ENCODE assay signal across 12 mouse cellular contexts in genomic region chr1:35951082-35951481, GRCm38 (mm10).
A peak's percentile ranks its signal among the peaks of the same experiment; 100 is the strongest.
DNase-seq lines count a peak whose midpoint lies in the region; ATAC-seq lines count a peak whose summit lies in the region.
"Had no signal": no experiment of that assay in that cellular context is flagged by ENCODE, and none has a peak within 500 bp of the region (broad histone marks: within the 10 kb centered on the region; RNA-seq: fewer than 3 reads in every experiment).

No protein-coding gene starts in this region.

- peak; percentile 86 for ATAC-seq in common myeloid progenitor, adult 5-6 weeks (replicated peaks; ENCODE audit: low read depth, poor library complexity, severe bottlenecking)
- ATAC-seq: forebrain, embryonic 13.5 days; intestine, embryonic 15.5 days had no signal

- peak; percentile 31 for DNase-seq in heart, postnatal 4 days
- DNase-seq in heart, adult 9 months (ENCODE audit: low spot score in 2 of 2), result no peak
- DNase-seq in layer of hippocampus, adult 9-11 months, result peak; percentile 68
- peak; percentile 72 to 75 for DNase-seq in right cerebral cortex, postnatal 10 days (ENCODE audit: low spot score in 2 of 2)
- no peak for DNase-seq in embryo, embryonic 10.5 days (ENCODE audit: low spot score)
- DNase-seq in urinary bladder, postnatal 4 days (ENCODE audit: low spot score in 2 of 2), result no peak
- DNase-seq: cerebellum, adult 2 months; heart, adult 18-20 months; kidney, postnatal 10 days had no signal

Comparison
In these comparisons a context has a peak if more than half of its experiments do, and no peak if none do; other contexts are left out.
1. DNase-seq: peak in heart, postnatal 4 days (single experiment), layer of hippocampus, adult 9-11 months (single experiment) and right cerebral cortex, postnatal 10 days (2 of 2); none in heart, adult 9 months (0 of 2), embryo, embryonic 10.5 days (single experiment) and urinary bladder, postnatal 4 days (0 of 2).